Mouse (Mus musculus) hindbrain, embryonic 13.5 days (tissue): ENCODE measurements at regions not wholly inside any gene's neighbourhood (a gene's known extent, or its start where the extent isn't known, plus 50 kb on each side); places are given as distances from the start of the nearest gene placed in this dataset.

ENCODE experiments used
- ATAC-seq: fragments of 200-750 bp; cut with Nextera tagmentation; 2 replicates; pipeline ENCODE4 v1.8.0; 2017; ENCODE audit warnings: moderate TSS enrichment; ENCODE audit not compliant: low FRiP score
- H3K27ac ChIP-seq: fragments of 300-500 bp; sonication (generic); 2 replicates; pipeline ENCODE4 v1.5.1; 2015; ENCODE audit warnings: inconsistent platforms, mild to moderate bottlenecking, moderate library complexity
- H3K27me3 ChIP-seq: fragments of 300-500 bp; sonication (generic); 2 replicates; pipeline ENCODE4 v1.6.1; 2015; ENCODE audit warnings: mild to moderate bottlenecking, inconsistent platforms
- H3K36me3 ChIP-seq: fragments of 300-500 bp; sonication (generic); 2 replicates; pipeline ENCODE4 v1.6.1; 2015; ENCODE audit warnings: mild to moderate bottlenecking, inconsistent platforms
- H3K4me1 ChIP-seq: fragments of 300-500 bp; sonication (generic); replicated peaks from 2 replicates; pipeline ENCODE4 v1.6.1; 2015; ENCODE audit warnings: inconsistent platforms
- H3K4me2 ChIP-seq: fragments of 300-500 bp; sonication (generic); 2 replicates; pipeline ENCODE4 v1.6.1; 2015; ENCODE audit warnings: inconsistent platforms, mild to moderate bottlenecking, moderate library complexity
- H3K4me3 ChIP-seq: fragments of 300-500 bp; sonication (generic); 2 replicates; pipeline ENCODE4 v1.5.1; 2015; ENCODE audit warnings: mild to moderate bottlenecking, inconsistent platforms
- H3K9ac ChIP-seq: fragments of 300-500 bp; sonication (generic); 2 replicates; pipeline ENCODE4 v1.6.1; 2015; ENCODE audit warnings: mild to moderate bottlenecking, inconsistent platforms
- H3K9me3 ChIP-seq: fragments of 300-500 bp; sonication (generic); 2 replicates; pipeline ENCODE4 v1.6.1; 2016; ENCODE audit warnings: inconsistent platforms
- WGBS: fragments of 180-500 bp; shearing (Covaris S2); methylation state at CpG from one replicate; pipeline ENCODE4 v1.1.7; 2015; 5-methylcytosine and 5-hydroxymethylcytosine counted together

- Histone ChIP-seq H3K4me2 (no peak overlapping the region), H3K4me1 (no peaks in the 10 kb centered on the region), H3K36me3 (no peaks in the 10 kb centered on the region), H3K9ac (no peak overlapping the region), H3K9me3 (no peaks in the 10 kb centered on the region), H3K4me3 (no peak overlapping the region), H3K27ac (no peak overlapping the region), H3K27me3 (no peaks in the 10 kb centered on the region)
- 77% methylated on average over 5 of the region's 5 CpGs for WGBS
- ATAC-seq = no peak
Measured at GRCm38 (mm10) chr16:86808644-86809324, 545.2 kb upstream of the N6amt1 start.

- 91% methylated on average over 2 of the region's 2 CpGs for WGBS
- Histone ChIP-seq H3K9me3 (no peaks in the 10 kb centered on the region), H3K4me2 (no peak overlapping the region), H3K4me3 (no peak overlapping the region), H3K36me3 (no peaks in the 10 kb centered on the region), H3K9ac (no peak overlapping the region), H3K27ac (no peak overlapping the region), H3K4me1 (no peaks in the 10 kb centered on the region), H3K27me3 (no peaks in the 10 kb centered on the region)
- no peak for ATAC-seq
Measured at GRCm38 (mm10) chr16:86806374-86806773, 547.6 kb upstream of the N6amt1 start.

- WGBS = 83% methylated on average over 2 of the region's 2 CpGs
- no peaks in the 10 kb centered on the region for H3K27me3 ChIP-seq
- H3K4me1 ChIP-seq = no peaks in the 10 kb centered on the region
- no peak overlapping the region for H3K4me3 ChIP-seq
- H3K9ac ChIP-seq = no peak overlapping the region
- no peaks in the 10 kb centered on the region for H3K9me3 ChIP-seq
- no peak overlapping the region for H3K4me2 ChIP-seq
- no peak for ATAC-seq
- no peak overlapping the region for H3K27ac ChIP-seq
- no peaks in the 10 kb centered on the region for H3K36me3 ChIP-seq
Measured at GRCm38 (mm10) chr16:86776086-86776485, 577.9 kb upstream of the N6amt1 start.

GRCm38 (mm10) chr16:86772586-86772985 lies 581.4 kb upstream of the N6amt1 start:
- Histone ChIP-seq H3K9me3 (no peaks in the 10 kb centered on the region), H3K36me3 (no peaks in the 10 kb centered on the region), H3K27me3 (no peaks in the 10 kb centered on the region), H3K4me1 (no peaks in the 10 kb centered on the region), H3K27ac (no peak overlapping the region), H3K4me2 (no peak overlapping the region), H3K4me3 (no peak overlapping the region), H3K9ac (no peak overlapping the region)
- 56% methylated on average over 1 of the region's 1 CpGs for WGBS
- ATAC-seq = no peak

- no peaks in the 10 kb centered on the region for H3K4me1 ChIP-seq
- no peak for ATAC-seq
- H3K27ac ChIP-seq = no peak overlapping the region
- 96% methylated on average over 3 of the region's 3 CpGs for WGBS
- H3K4me2 ChIP-seq = no peak overlapping the region
- H3K9ac ChIP-seq = no peak overlapping the region
- H3K4me3 ChIP-seq = no peak overlapping the region
- H3K9me3 ChIP-seq = no peaks in the 10 kb centered on the region
- no peaks in the 10 kb centered on the region for H3K27me3 ChIP-seq
- no peaks in the 10 kb centered on the region for H3K36me3 ChIP-seq
Measured at GRCm38 (mm10) chr16:86768912-86769311, 585.1 kb upstream of the N6amt1 start.

- no peaks in the 10 kb centered on the region for H3K9me3 ChIP-seq
- H3K4me2 ChIP-seq = no peak overlapping the region
- 87% methylated on average over 3 of the region's 3 CpGs for WGBS
- H3K36me3 ChIP-seq = no peaks in the 10 kb centered on the region
- H3K27me3 ChIP-seq = no peaks in the 10 kb centered on the region
- H3K27ac ChIP-seq = no peak overlapping the region
- no peak overlapping the region for H3K9ac ChIP-seq
- no peak overlapping the region for H3K4me3 ChIP-seq
- no peak for ATAC-seq
- H3K4me1 ChIP-seq = no peaks in the 10 kb centered on the region
Measured at GRCm38 (mm10) chr16:86768355-86768754, 585.6 kb upstream of the N6amt1 start.

- Histone ChIP-seq H3K9me3 (no peaks in the 10 kb centered on the region), H3K27ac (no peak overlapping the region), H3K4me3 (no peak overlapping the region), H3K4me1 (no peaks in the 10 kb centered on the region), H3K9ac (no peak overlapping the region), H3K27me3 (no peaks in the 10 kb centered on the region), H3K36me3 (no peaks in the 10 kb centered on the region), H3K4me2 (no peak overlapping the region)
- ATAC-seq = no peak
- WGBS = 87% methylated on average over 8 of the region's 8 CpGs
Measured at GRCm38 (mm10) chr16:86765974-86766373, 588.0 kb upstream of the N6amt1 start.

GRCm38 (mm10) chr16:86741236-86741635 lies 612.7 kb upstream of the N6amt1 start:
- H3K9ac ChIP-seq = no peak overlapping the region
- H3K27ac ChIP-seq = no peak overlapping the region
- no peak overlapping the region for H3K4me2 ChIP-seq
- H3K4me3 ChIP-seq = no peak overlapping the region
- no peak for ATAC-seq
- no peaks in the 10 kb centered on the region for H3K36me3 ChIP-seq
- no peaks in the 10 kb centered on the region for H3K4me1 ChIP-seq
- no peaks in the 10 kb centered on the region for H3K27me3 ChIP-seq
- H3K9me3 ChIP-seq = no peaks in the 10 kb centered on the region
- WGBS = 79% methylated on average over 5 of the region's 5 CpGs

GRCm38 (mm10) chr16:86718982-86719771 lies 634.8 kb upstream of the N6amt1 start:
- Histone ChIP-seq H3K4me2 (no peak overlapping the region), H3K9ac (no peak overlapping the region), H3K4me3 (no peak overlapping the region), H3K27me3 (no peaks in the 10 kb centered on the region), H3K36me3 (no peaks in the 10 kb centered on the region), H3K4me1 (no peaks in the 10 kb centered on the region), H3K9me3 (no peaks in the 10 kb centered on the region), H3K27ac (no peak overlapping the region)
- WGBS = 46% methylated on average over 5 of the region's 5 CpGs
- no peak for ATAC-seq

- H3K4me3 ChIP-seq = no peak overlapping the region
- 89% methylated on average over 7 of the region's 7 CpGs for WGBS
- H3K27me3 ChIP-seq = no peaks in the 10 kb centered on the region
- H3K36me3 ChIP-seq = no peaks in the 10 kb centered on the region
- H3K27ac ChIP-seq = no peak overlapping the region
- no peak overlapping the region for H3K9ac ChIP-seq
- no peaks in the 10 kb centered on the region for H3K9me3 ChIP-seq
- no peak for ATAC-seq
- no peak overlapping the region for H3K4me2 ChIP-seq
- H3K4me1 ChIP-seq = no peaks in the 10 kb centered on the region
Measured at GRCm38 (mm10) chr16:86718353-86718752, 635.6 kb upstream of the N6amt1 start.

- H3K4me2 ChIP-seq = no peak overlapping the region
- H3K27ac ChIP-seq = no peak overlapping the region
- no peak for ATAC-seq
- 83% methylated on average over 4 of the region's 4 CpGs for WGBS
- no peaks in the 10 kb centered on the region for H3K4me1 ChIP-seq
- no peak overlapping the region for H3K9ac ChIP-seq
- no peak overlapping the region for H3K4me3 ChIP-seq
- no peaks in the 10 kb centered on the region for H3K27me3 ChIP-seq
- H3K9me3 ChIP-seq = no peaks in the 10 kb centered on the region
- H3K36me3 ChIP-seq = no peaks in the 10 kb centered on the region
Measured at GRCm38 (mm10) chr16:86701700-86702099, 652.3 kb upstream of the N6amt1 start.

- H3K27ac ChIP-seq = no peak overlapping the region
- ATAC-seq = no peak; the same call in 1 of the 2 replicates
- no peaks in the 10 kb centered on the region for H3K27me3 ChIP-seq
- no peaks in the 10 kb centered on the region for H3K36me3 ChIP-seq
- H3K9me3 ChIP-seq = no peaks in the 10 kb centered on the region
- H3K4me1 ChIP-seq = no peaks in the 10 kb centered on the region
- no peak overlapping the region for H3K4me3 ChIP-seq
- no peak overlapping the region for H3K9ac ChIP-seq
- WGBS = 54% methylated on average over 3 of the region's 3 CpGs
- no peak overlapping the region for H3K4me2 ChIP-seq
Measured at GRCm38 (mm10) chr16:86694497-86694896, 659.5 kb upstream of the N6amt1 start.

- WGBS = 64% methylated on average over 3 of the region's 3 CpGs
- ATAC-seq = no peak
Measured at GRCm38 (mm10) chr16:86659154-86659553, 694.8 kb upstream of the N6amt1 start.

More at GRCm38 (mm10) chr16:86659154-86659553, 694.8 kb upstream of the N6amt1 start:
- no peak overlapping the region for H3K27ac ChIP-seq
- H3K4me3 ChIP-seq = no peak overlapping the region
- H3K27me3 ChIP-seq = no peaks in the 10 kb centered on the region
- no peaks in the 10 kb centered on the region for H3K9me3 ChIP-seq
- no peak overlapping the region for H3K4me2 ChIP-seq
- no peaks in the 10 kb centered on the region for H3K4me1 ChIP-seq
- H3K36me3 ChIP-seq = no peaks in the 10 kb centered on the region
- no peak overlapping the region for H3K9ac ChIP-seq
